Mouse (Mus musculus) lung, embryonic 14.5 days (tissue): ENCODE data around the gene Snw1. TPM values are rescaled to one million over a fixed set of nuclear protein-coding genes. Genes with fewer than 3 reads are reported as not detected.

Source experiments
- ATAC-seq: fragments of 200-750 bp; cut with Nextera tagmentation; 2 replicates; pipeline ENCODE4 v1.8.0; 2017; ENCODE audit warnings: mild to moderate bottlenecking, moderate TSS enrichment, moderate library complexity; ENCODE audit not compliant: insufficient read depth
- DNase-seq: peaks from one replicate; pipeline ENCODE4 v3.0.0-alpha.2; 2015
- H3K27ac ChIP-seq: fragments of 300-500 bp; sonication (generic); 2 replicates; pipeline ENCODE4 v1.5.1; 2014; ENCODE audit warnings: low read depth, mild to moderate bottlenecking, moderate library complexity
- H3K27me3 ChIP-seq: fragments of 300-500 bp; sonication (generic); 2 replicates; pipeline ENCODE4 v1.6.1; 2014; ENCODE audit warnings: low read length, control low read depth; ENCODE audit not compliant: insufficient read depth
- H3K36me3 ChIP-seq: fragments of 300-500 bp; sonication (generic); 2 replicates; pipeline ENCODE4 v1.6.1; 2014; ENCODE audit warnings: control low read depth; ENCODE audit not compliant: insufficient read depth
- H3K4me1 ChIP-seq: fragments of 300-500 bp; sonication (generic); 2 replicates; pipeline ENCODE4 v1.6.1; 2014; ENCODE audit warnings: antibody characterized with exemption, control low read depth; ENCODE audit not compliant: insufficient read depth
- H3K4me2 ChIP-seq: fragments of 300-500 bp; sonication (generic); 2 replicates; pipeline ENCODE4 v1.6.1; 2014; ENCODE audit warnings: mild to moderate bottlenecking
- H3K4me3 ChIP-seq: fragments of 300-500 bp; sonication (generic); 2 replicates; pipeline ENCODE4 v1.5.1; 2014; ENCODE audit warnings: low read depth, low read length
- H3K9ac ChIP-seq: fragments of 300-500 bp; sonication (generic); 2 replicates; pipeline ENCODE4 v1.6.1; 2014
- H3K9me3 ChIP-seq: fragments of 300-500 bp; sonication (generic); 2 replicates; pipeline ENCODE4 v1.6.1; 2016; ENCODE audit warnings: low read depth, low read length, control low read depth
- CTCF ChIP-seq: IDR thresholded peaks from 2 replicates; pipeline ENCODE4 v1.5.1; 2016; ENCODE audit warnings: antibody characterized with exemption, low read depth
- WGBS: fragments of 180-500 bp; shearing (Covaris S2); extraction: QIAGEN DNeasy Blood & Tissue Kit; methylation state at CpG from one replicate; pipeline ENCODE4 v1.1.7; 2014; 5-methylcytosine and 5-hydroxymethylcytosine counted together
- polyA plus RNA-seq: library from polyadenylated mRNA; unstranded; fragments of >200 nt; fragmentation: Nextera tagmentation; extraction: Ambion mirVana; gene quantifications from 2 replicates; pipeline ENCODE4 v1.2.1, GENCODE M21; 2014

Gene Snw1
- polyA plus RNA-seq, 1 experiment from 2014 or later = 126 TPM

DNA sequence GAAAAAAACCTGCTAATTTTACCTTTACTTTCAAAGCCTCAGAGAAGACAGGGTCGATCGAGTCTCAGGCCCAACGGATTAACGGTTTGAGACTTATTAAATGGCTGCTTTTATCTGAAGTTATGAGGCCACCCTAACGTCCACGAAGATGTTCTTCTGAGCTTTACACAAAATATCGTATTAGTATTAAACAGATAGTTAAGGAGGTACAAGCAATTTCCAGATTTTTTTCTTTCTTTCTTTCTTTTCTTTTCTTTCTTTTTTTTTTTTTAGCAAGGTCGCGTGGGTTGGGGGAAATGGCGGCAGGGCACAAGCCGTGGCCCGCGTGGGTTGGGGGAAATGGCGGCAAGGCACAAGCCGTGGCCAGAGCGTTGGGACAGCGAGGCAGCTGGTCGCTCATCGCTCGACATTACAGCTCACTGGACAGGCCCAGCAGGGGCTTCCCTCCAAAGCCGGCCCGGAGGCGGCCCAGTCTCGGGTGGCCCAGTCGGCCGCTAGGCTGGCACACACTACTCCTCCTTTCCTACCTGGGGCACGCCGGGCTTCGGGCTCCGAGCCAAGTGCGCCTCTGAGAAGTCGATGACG, 28.9 kb downstream of the Snw1 start:
- ATAC-seq = peak; percentile 86
- DNase-seq = peak; percentile 59
- Histone ChIP-seq H3K4me3 (peak overlapping the region; percentile 100), H3K4me2 (peak overlapping the region; percentile 75), H3K27ac (peak overlapping the region; percentile 90), H3K4me1 (0 out of 2 replicates have a peak, but pooled peaks cover 5% of the 10 kb centered on the region), H3K9me3 (no peaks in the 10 kb centered on the region), H3K9ac (peak overlapping the region; percentile 98), H3K27me3 (no peaks in the 10 kb centered on the region), H3K36me3 (peaks cover 55% of the 10 kb centered on the region)
- WGBS = under 1% methylated on average over 33 of the region's 33 CpGs
- TF ChIP-seq CTCF = no peak

DNA sequence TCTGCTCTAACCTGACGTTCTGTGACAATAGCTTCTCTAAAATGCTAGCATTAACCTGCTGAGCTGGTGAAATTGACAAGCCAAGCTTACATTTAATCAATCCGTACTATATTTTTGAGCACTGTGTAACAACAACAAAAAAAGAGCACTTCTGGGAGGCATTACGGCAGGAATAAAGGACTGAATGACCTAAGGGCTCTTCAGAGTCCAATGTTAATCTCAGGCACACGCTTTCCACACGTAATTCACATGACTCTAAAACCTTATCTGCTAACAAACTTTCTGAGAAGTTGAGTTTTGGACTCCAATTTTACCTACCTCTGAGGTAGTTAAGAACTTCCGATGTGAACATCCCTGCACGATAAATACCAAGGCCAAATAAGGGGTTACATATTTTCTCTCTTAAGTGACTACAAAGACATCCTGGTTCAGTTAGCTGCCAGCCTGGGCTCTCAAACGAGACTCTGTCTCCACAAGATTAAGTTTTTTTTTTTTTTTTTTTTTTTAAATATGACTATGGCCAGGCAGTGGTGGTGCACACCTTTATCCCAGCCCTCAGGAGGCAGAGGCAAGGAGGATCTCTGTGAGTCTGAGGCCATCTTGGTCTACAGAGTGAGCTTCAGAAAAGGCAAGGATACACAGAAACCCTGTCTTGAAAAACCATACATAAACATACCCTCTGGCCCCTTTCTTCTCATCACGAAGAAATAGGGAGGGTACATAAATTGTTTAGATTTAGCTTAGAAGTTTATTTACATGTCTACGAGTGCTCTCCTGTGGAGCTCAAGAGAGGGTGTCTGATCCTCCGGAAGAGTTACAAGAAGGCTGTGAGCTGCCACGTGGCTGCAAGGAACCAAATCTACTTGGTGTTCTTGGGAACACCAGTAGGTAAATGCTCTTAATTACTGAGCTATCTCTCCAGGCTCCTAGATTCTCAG, 29.6 kb downstream of the Snw1 start:
- H3K4me2 ChIP-seq = peak overlapping the region; percentile 75
- no peaks in the 10 kb centered on the region for H3K27me3 ChIP-seq
- H3K9ac ChIP-seq = peak overlapping the region; percentile 98
- no peaks in the 10 kb centered on the region for H3K9me3 ChIP-seq
- 13% methylated on average over 12 of the region's 12 CpGs for WGBS
- no peak for ATAC-seq
- H3K27ac ChIP-seq = peak overlapping the region; percentile 90; the same call in 1 of the 2 replicates
- peaks cover 55% of the 10 kb centered on the region for H3K36me3 ChIP-seq
- DNase-seq = peak; percentile 66
- 0 out of 2 replicates have a peak, but pooled peaks cover 5% of the 10 kb centered on the region for H3K4me1 ChIP-seq
- H3K4me3 ChIP-seq = peak overlapping the region; percentile 100
- TF ChIP-seq CTCF = no peak

DNA sequence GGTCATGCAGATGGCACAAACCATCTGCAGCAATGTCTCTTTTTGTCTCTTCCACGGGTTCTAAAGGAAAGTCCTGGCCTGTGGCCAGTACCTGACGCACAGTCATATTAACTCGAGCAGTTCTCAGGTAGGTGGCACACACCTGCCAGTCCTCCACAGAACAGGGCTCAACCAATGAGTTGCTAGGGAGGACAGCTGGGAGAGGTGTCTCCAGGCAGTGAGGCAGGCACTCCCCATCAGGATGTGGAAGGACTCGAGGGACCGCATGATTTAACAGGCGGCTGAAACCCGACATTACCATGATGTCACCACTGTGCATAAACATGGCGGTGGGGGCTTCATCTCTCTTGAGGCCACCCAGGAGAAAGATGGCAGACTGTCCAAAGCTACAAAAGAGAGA, 43.2 kb downstream of the Snw1 start:
- ATAC-seq = no peak
- 75% methylated on average over 8 of the region's 8 CpGs for WGBS

DNA sequence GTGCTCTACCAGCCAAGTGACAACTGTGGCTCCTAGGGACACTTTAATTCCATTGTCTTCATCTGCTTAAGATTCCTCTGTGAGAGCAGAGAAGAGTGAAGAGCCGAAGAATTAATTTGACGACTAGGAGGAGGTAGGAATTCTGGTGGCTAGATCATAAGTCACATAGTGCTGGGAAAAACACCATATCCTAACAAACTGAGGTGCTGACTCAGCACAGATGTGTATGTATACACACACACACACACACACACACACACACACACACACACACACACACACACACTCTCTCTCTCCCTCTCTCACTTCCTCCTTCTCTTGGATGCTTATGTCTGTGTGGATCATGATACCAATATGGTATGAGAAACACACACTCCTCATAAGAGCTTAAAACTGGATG, 43.8 kb downstream of the Snw1 start:
- ATAC-seq = no peak
- H3K9ac ChIP-seq = no peak overlapping the region
- H3K36me3 ChIP-seq = peaks cover 95% of the 10 kb centered on the region
- H3K4me3 ChIP-seq = no peak overlapping the region
- H3K27ac ChIP-seq = no peak overlapping the region
- TF ChIP-seq CTCF = no peak
- no peaks in the 10 kb centered on the region for H3K4me1 ChIP-seq
- DNase-seq = no peak
- H3K4me2 ChIP-seq = no peak overlapping the region
- no peaks in the 10 kb centered on the region for H3K27me3 ChIP-seq
- WGBS = 82% methylated on average over 2 of the region's 2 CpGs
- no peaks in the 10 kb centered on the region for H3K9me3 ChIP-seq

More for the DNA sequence above, 43.2 kb downstream of the Snw1 start:
- Histone ChIP-seq H3K4me3 (no peak overlapping the region), H3K36me3 (peaks cover 95% of the 10 kb centered on the region), H3K9me3 (no peaks in the 10 kb centered on the region), H3K4me1 (no peaks in the 10 kb centered on the region), H3K27ac (no peak overlapping the region), H3K27me3 (no peaks in the 10 kb centered on the region), H3K4me2 (no peak overlapping the region), H3K9ac (no peak overlapping the region)
- no peak for TF ChIP-seq CTCF
- DNase-seq = no peak

DNA sequence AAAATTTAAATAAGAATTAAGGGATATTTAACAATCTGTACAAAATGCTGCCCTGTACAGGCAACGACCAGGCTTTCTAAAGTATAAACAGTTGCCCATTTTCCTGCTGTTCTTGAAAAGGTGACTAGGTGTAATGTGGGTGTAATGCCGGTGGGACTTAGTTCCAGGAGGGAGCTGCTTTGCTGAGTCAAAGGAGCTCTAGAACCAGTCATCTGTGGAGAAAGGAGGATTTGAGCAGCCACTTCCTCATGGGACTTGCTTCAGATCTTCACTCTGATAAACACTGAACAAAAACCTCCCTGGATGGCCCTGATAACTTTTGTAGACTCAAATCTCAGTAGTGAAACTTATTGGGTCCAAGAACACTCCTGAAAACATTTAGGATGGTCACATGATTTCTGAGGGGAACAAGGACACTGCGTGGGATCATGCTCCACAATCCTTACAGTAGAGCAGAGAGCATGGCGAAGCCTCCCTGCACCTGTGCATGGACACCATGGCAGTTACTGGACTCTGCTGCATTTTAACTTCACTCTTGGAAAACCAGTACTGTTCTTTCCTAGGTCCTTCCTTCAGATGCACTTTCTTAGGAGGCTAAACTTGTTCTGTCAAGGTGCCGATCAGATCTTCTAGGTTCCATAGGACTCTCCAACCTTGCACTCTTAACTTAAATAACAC, 45.6 kb downstream of the Snw1 start:
- TF ChIP-seq CTCF = no peak
- DNase-seq = no peak
- no peaks in the 10 kb centered on the region for H3K27me3 ChIP-seq
- H3K4me3 ChIP-seq = no peak overlapping the region
- no peak overlapping the region for H3K4me2 ChIP-seq
- H3K36me3 ChIP-seq = peaks cover 82% of the 10 kb centered on the region
- no peaks in the 10 kb centered on the region for H3K9me3 ChIP-seq
- no peaks in the 10 kb centered on the region for H3K4me1 ChIP-seq
- ATAC-seq = no peak
- 92% methylated on average over 5 of the region's 5 CpGs for WGBS
- no peak overlapping the region for H3K9ac ChIP-seq
- H3K27ac ChIP-seq = no peak overlapping the region

DNA sequence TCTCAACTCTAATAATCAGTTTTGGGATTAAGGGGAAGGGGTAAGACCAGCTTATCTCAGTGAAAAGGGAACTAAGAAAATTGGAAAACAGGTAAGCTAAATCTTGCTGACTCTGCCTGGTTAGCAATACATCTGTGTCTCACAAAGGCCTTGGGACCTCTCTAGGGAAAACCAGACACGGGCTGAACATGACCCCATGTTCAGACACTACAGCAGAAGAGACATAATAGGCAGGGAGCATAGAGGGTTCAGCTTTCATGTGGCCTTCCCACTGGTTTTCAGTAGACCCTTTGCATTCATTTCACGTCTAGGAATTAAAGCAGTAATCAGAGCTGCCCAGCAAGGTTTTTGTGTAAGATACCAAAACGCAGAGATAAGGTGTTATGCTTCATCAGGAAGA, 47.6 kb downstream of the Snw1 start:
- 38% methylated on average over 3 of the region's 3 CpGs for WGBS
- Histone ChIP-seq H3K4me1 (no peaks in the 10 kb centered on the region), H3K27ac (no peak overlapping the region), H3K4me2 (no peak overlapping the region), H3K27me3 (no peaks in the 10 kb centered on the region), H3K9ac (no peak overlapping the region), H3K9me3 (no peaks in the 10 kb centered on the region), H3K4me3 (no peak overlapping the region), H3K36me3 (peaks cover 62% of the 10 kb centered on the region)
- DNase-seq (no peak), ATAC-seq (no peak)
- no peak for TF ChIP-seq CTCF

DNA sequence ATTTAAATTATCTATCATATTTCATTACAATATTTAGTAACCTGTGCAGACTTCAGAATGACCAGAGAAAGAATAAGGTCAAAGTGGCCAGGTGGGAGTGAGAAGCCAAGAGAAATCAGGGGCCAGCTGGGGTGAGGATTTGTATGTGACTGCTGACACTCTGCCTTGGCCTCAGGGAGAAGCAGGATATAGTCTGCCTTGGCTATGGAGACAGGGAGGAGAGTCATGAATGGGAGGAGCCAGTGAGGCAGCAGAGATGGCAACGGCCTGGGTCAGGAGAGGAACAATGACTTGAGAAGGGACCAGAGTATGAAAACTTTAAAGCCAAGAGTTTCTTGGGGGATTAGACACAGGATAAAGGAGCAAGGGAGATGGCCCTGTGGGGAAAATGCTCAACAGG, 48.4 kb downstream of the Snw1 start:
- 32% methylated on average over 1 of the region's 1 CpGs for WGBS
- Histone ChIP-seq H3K4me1 (no peaks in the 10 kb centered on the region), H3K27ac (no peak overlapping the region), H3K9me3 (no peaks in the 10 kb centered on the region), H3K27me3 (no peaks in the 10 kb centered on the region), H3K36me3 (peaks cover 54% of the 10 kb centered on the region), H3K4me3 (no peak overlapping the region), H3K9ac (no peak overlapping the region), H3K4me2 (no peak overlapping the region)
- TF ChIP-seq CTCF = no peak
- ATAC-seq (no peak), DNase-seq (no peak)
